Mouse (Mus musculus): ENCODE measurements around the gene Pdp2. TPM values are rescaled to one million over a fixed set of nuclear protein-coding genes. Genes with fewer than 3 reads are reported as not detected.
A peak's percentile ranks its signal among the peaks of the same experiment; 100 is the strongest.

Pdp2 gene
- 8.6 and 9.0 TPM in 2 replicates for polyA plus RNA-seq (2016; fragmentation: Nextera tagmentation; extraction: Ambion mirVana)

DNA sequence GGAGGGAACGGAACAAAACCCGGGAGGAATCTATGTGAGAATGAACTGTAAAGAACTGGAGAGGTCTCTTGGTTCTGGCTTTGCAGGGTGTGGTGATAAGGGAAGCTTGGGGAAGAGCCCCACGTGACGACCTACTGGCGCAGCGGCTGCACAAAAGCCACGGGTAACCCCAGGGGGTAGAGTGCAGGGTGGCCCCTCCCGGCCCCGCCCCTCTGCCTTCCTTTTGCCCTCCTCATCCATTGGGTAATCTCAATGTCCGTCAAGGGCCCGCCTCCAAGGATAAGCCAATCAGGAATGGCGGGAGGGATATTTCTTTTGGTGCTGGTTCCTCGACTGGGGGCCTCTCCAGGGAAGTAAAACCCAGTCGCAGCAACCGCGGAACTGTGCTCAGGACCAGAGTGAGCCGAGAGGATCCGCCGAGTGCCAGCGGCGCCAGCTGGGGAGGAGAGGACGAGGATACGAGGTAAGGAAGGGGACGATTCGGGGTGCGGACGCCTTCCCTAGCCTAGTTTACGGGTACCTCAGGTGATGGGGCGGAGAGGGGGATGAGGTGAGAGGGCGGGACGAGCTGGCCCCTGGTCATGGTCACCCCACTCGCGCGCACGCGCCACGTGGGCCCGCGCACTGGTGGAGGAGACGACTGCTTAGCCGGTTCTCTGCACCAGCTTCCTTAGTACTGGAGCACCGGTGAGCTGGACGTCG is at the start of gene Pdp2:
Gene Pdp2 (plus strand): TSS at position 319 of the 702 bp plus-strand sequence.
- Histone ChIP-seq H3K36me3 (peaks cover 26% of the 10 kb centered on the region), H3K9ac (peak within 1 kb of the TSS; percentile 75), H3K27ac (ENCODE audit: poor library complexity, severe bottlenecking) (peak within 1 kb of the TSS; percentile 74), H3K27me3 (replicated peaks) (no peaks in the 10 kb centered on the region), H3K9me3 (replicated peaks) (no peaks in the 10 kb centered on the region), H3K4me1 (replicated peaks) (peaks cover 14% of the 10 kb centered on the region), H3K4me2 (peak within 1 kb of the TSS; percentile 88), H3K4me3 (peak within 1 kb of the TSS; percentile 81)
- WGBS = under 1% methylated on average over 44 of the region's 44 CpGs
- peak; percentile 100 for ATAC-seq (ENCODE audit: insufficient number of reproducible peaks, low FRiP score)

DNA sequence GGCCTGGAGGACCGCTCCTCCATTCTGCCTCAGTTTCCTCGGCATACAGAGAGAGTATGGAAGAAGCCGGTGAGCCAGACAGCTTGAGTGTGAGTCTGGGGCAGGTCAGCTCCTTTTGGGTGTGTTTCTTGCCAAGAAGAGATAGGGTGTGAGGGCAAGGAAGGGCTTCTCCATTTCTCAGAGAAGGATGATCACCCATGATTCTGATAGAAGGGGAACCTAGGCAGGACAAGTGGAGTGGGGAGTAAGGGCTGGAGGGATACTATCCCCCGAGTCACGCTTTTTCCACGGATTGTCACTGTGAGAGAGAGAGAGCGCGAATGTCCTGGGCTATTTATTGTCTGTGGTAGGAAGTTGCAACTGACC is 49.8 kb upstream of the Pdp2 start:
- H3K27ac ChIP-seq (ENCODE audit: poor library complexity, severe bottlenecking) = no peak overlapping the region
- ATAC-seq (ENCODE audit: insufficient number of reproducible peaks, low FRiP score) = no peak
- H3K9ac ChIP-seq = peak overlapping the region; percentile 70
- H3K36me3 ChIP-seq = no peaks in the 10 kb centered on the region
- WGBS = 14% methylated on average over 8 of the region's 8 CpGs
- peak overlapping the region; percentile 59 for H3K4me3 ChIP-seq
- peak overlapping the region; percentile 97 for H3K4me2 ChIP-seq
- peaks cover 20% of the 10 kb centered on the region for H3K4me1 ChIP-seq (replicated peaks)
- H3K9me3 ChIP-seq (replicated peaks) = no peaks in the 10 kb centered on the region
- H3K27me3 ChIP-seq (replicated peaks) = peaks cover 62% of the 10 kb centered on the region

DNA sequence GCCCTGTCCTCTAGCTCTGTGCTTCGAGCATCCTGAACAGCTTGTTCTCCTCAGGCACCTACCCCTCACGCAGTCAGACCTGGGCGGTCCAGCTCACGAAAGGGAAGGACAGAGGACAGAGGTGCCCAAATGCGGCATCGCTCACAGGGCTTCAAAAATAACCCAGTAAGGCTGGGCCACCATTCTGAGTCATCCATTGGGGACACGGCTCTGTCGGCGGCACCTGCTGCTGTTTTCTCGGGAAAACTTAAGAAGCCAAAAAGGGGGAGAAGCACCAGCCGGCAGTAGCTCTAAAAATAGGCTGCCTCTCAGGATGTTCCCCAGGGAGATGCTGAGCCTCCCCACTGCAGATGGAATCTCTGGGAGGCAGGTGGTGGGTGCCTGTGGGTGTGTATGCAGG is 49.1 kb upstream of the Pdp2 start:
- H3K4me1 ChIP-seq (replicated peaks) = peaks cover 20% of the 10 kb centered on the region
- H3K27me3 ChIP-seq (replicated peaks) = peaks cover 62% of the 10 kb centered on the region
- H3K4me3 ChIP-seq = peak overlapping the region; percentile 11; the same call in 1 of the 2 replicates
- peak overlapping the region; percentile 97 for H3K4me2 ChIP-seq
- H3K36me3 ChIP-seq = no peaks in the 10 kb centered on the region
- no peak for ATAC-seq (ENCODE audit: insufficient number of reproducible peaks, low FRiP score)
- no peak overlapping the region for H3K27ac ChIP-seq (ENCODE audit: poor library complexity, severe bottlenecking)
- WGBS = 7% methylated on average over 11 of the region's 11 CpGs
- H3K9me3 ChIP-seq (replicated peaks) = no peaks in the 10 kb centered on the region
- no peak overlapping the region for H3K9ac ChIP-seq

DNA sequence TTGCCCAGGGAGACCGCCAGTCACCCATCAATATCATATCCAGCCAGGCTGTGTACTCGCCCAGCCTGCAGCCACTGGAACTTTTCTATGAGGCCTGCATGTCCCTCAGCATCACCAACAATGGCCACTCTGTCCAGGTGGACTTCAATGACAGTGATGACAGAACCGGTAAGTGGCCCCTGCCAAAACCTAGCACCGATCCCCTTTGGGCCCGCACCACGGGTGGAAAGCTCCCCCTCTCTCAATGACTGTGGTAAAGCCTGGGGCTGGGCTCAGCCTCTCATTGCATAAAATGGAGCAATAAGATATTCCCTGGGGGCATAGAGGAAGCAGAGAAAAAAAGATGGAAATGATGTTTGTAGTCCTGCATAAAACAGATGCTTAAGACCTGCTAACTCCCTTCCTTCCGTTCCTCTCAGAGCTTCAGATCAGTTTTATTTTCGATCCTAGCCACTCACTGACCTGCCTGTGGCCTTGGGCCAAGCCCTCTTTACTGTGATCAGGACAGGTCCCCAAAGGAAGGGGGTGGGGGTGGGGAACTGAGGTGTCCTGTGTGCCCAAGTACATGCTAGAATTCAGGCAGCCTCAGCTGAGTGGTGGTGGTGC is 47.7 kb upstream of the Pdp2 start:
- no peak overlapping the region for H3K4me3 ChIP-seq
- ATAC-seq (ENCODE audit: insufficient number of reproducible peaks, low FRiP score) = no peak

DNA sequence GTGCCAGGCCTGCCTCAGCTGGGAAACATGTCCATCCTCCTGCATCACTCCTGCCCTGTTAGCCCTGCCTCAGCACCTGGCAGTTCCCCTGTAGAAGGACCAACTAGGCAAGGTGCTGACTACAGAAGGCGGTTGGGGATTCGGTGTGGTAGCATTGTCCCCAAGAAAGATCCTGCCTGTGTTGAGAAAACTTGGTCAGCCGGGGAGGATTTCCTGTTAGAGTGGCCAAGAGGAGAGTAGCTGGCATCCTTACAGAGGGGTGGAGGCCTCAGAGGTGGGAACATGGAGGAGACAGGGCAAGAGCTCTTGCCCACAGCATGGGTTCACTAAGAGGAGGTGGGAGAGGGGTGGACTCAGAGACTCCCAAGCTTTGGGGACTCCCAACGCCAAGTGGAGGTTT is 36.1 kb upstream of the Pdp2 start:
- Histone ChIP-seq H3K4me2 (no peak overlapping the region), H3K4me1 (replicated peaks) (peaks cover 3% of the 10 kb centered on the region; the same call in 1 of the 2 replicates), H3K9ac (no peak overlapping the region), H3K27me3 (replicated peaks) (peaks cover 5% of the 10 kb centered on the region), H3K27ac (ENCODE audit: poor library complexity, severe bottlenecking) (no peak overlapping the region), H3K36me3 (no peaks in the 10 kb centered on the region), H3K4me3 (no peak overlapping the region), H3K9me3 (replicated peaks) (no peaks in the 10 kb centered on the region)
- 77% methylated on average over 4 of the region's 4 CpGs for WGBS
- no peak for ATAC-seq (ENCODE audit: insufficient number of reproducible peaks, low FRiP score)

More for the DNA sequence above, 47.7 kb upstream of the Pdp2 start:
- Histone ChIP-seq H3K27me3 (replicated peaks) (peaks cover 62% of the 10 kb centered on the region), H3K9ac (no peak overlapping the region), H3K27ac (ENCODE audit: poor library complexity, severe bottlenecking) (no peak overlapping the region), H3K36me3 (no peaks in the 10 kb centered on the region), H3K4me2 (no peak overlapping the region), H3K9me3 (replicated peaks) (no peaks in the 10 kb centered on the region), H3K4me1 (replicated peaks) (peaks cover 20% of the 10 kb centered on the region)
- 78% methylated on average over 8 of the region's 8 CpGs for WGBS

DNA sequence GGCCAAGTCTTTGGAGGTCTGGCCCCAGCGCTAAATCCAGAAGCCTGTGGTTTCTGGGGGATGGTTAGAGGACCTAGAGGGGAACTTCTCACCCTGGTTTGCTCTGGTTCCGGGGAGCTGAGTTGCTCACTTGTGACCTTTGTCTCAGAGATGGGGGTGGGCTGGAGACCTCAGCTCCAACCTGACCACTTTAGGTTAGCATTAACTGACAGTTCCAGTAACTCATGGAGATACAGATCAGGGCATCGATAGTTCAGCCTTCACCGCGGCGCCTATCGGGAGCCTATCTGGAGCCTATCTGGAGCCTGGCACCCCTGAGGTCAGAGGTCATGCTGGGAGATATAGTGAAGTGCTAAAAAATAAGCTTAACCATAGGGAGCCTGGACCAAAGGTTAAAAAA is 34.0 kb upstream of the Pdp2 start:
- 43% methylated on average over 7 of the region's 7 CpGs for WGBS
- ATAC-seq (ENCODE audit: insufficient number of reproducible peaks, low FRiP score) = no peak
- no peaks in the 10 kb centered on the region for H3K36me3 ChIP-seq

DNA sequence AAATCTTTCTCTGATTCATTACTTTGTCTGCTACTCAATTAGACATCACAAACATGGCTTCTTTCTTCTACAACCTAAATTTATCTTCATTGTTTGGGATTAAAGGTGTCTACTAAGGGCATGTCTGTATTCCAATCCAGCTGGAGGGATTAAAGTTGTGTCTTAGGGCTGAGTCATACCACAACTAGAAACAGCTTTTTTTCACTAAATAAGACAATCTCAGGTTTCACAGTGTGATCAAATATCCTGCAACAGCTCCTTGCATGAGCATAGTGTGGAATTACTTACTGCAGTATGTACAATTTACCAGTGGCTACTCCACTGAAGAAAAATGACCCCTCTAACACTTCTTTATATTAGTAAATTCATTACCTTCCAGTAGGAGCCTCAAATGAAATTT is 30.5 kb upstream of the Pdp2 start:
- no peaks in the 10 kb centered on the region for H3K36me3 ChIP-seq
- H3K4me3 ChIP-seq = no peak overlapping the region
- H3K27me3 ChIP-seq (replicated peaks) = peaks cover 5% of the 10 kb centered on the region
- no peak overlapping the region for H3K9ac ChIP-seq
- H3K4me2 ChIP-seq = no peak overlapping the region
- no peak for ATAC-seq (ENCODE audit: insufficient number of reproducible peaks, low FRiP score)
- peaks cover 5% of the 10 kb centered on the region; the same call in 1 of the 2 replicates for H3K4me1 ChIP-seq (replicated peaks)
- H3K9me3 ChIP-seq (replicated peaks) = no peaks in the 10 kb centered on the region
- no peak overlapping the region for H3K27ac ChIP-seq (ENCODE audit: poor library complexity, severe bottlenecking)

More for the DNA sequence above, 34.0 kb upstream of the Pdp2 start:
- H3K4me1 ChIP-seq (replicated peaks) = no peaks in the 10 kb centered on the region
- H3K9ac ChIP-seq = no peak overlapping the region
- H3K4me3 ChIP-seq = no peak overlapping the region
- no peak overlapping the region for H3K4me2 ChIP-seq
- no peaks in the 10 kb centered on the region for H3K9me3 ChIP-seq (replicated peaks)
- H3K27ac ChIP-seq (ENCODE audit: poor library complexity, severe bottlenecking) = no peak overlapping the region
- H3K27me3 ChIP-seq (replicated peaks) = peaks cover 5% of the 10 kb centered on the region

DNA sequence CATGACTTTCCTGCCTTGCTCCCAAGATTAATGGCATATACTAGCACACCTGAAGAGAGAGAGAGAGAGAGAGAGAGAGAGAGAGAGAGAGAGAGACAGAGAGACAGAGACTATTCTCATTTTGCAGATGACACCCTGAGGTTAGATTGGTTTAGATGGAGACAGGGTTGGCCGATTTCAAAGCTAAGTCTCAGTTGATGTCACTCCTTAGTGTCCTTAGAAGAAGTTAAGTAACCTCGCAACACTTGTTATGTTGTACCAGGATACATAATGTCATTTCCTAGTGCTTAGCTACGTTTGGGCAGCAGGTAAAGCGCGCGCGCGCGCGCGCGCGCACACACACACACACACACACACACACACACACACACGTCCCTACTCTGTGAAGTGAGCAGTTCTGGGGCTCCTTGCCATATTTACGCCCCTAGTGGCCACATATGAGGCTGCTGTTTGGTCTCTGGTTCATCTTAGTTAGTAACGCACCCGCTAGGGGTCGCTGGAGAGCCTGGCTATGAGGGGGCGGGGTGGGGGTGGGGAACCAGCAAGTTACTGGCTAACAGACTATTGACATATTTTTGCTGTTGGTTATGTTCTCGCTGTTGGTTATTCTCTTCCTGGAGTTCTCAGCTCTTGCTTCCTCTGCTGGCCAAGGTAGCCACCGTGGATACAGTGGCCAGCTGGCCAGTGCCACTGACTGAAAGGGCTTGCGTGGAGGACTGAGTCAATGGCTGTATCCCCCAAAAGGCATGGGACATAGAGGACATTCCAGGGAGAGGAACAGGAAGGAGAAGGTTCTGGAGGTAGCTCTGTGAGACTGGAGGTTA is 26.4 kb upstream of the Pdp2 start:
- peak; percentile 77 for ATAC-seq (ENCODE audit: insufficient number of reproducible peaks, low FRiP score)
- Histone ChIP-seq H3K4me3 (no peak overlapping the region; the same call in 1 of the 2 replicates), H3K27ac (ENCODE audit: poor library complexity, severe bottlenecking) (no peak overlapping the region), H3K4me1 (replicated peaks) (peaks cover 8% of the 10 kb centered on the region; the same call in 1 of the 2 replicates), H3K9me3 (replicated peaks) (no peaks in the 10 kb centered on the region), H3K4me2 (peak overlapping the region; percentile 53), H3K36me3 (no peaks in the 10 kb centered on the region), H3K9ac (no peak overlapping the region), H3K27me3 (replicated peaks) (no peaks in the 10 kb centered on the region)
- WGBS = 18% methylated on average over 22 of the region's 22 CpGs

DNA sequence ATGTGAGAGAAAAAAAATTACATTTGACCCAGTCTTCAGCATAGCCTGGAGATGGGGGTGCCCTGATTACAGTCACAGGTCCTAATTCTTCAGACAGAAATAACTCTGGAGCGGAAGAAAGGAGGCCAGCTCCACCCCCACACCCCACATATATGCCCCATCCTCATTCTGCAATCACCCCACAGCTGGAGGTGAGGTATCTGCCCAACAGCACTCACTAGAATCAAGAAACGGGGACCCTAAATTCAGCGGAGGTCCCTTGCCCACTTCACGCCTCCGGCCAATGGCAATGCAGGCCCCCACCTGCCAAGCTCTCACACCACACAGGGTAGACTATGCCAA is 25.8 kb upstream of the Pdp2 start:
- H3K36me3 ChIP-seq = no peaks in the 10 kb centered on the region
- no peaks in the 10 kb centered on the region for H3K27me3 ChIP-seq (replicated peaks)
- H3K27ac ChIP-seq (ENCODE audit: poor library complexity, severe bottlenecking) = no peak overlapping the region
- H3K4me2 ChIP-seq = no peak overlapping the region
- no peaks in the 10 kb centered on the region for H3K9me3 ChIP-seq (replicated peaks)
- H3K4me1 ChIP-seq (replicated peaks) = peaks cover 8% of the 10 kb centered on the region; the same call in 1 of the 2 replicates
- 86% methylated on average over 5 of the region's 5 CpGs for WGBS
- H3K9ac ChIP-seq = no peak overlapping the region
- no peak overlapping the region for H3K4me3 ChIP-seq
- ATAC-seq (ENCODE audit: insufficient number of reproducible peaks, low FRiP score) = 0 out of 2 replicates have a peak, but pooled peaks have one; percentile 15

DNA sequence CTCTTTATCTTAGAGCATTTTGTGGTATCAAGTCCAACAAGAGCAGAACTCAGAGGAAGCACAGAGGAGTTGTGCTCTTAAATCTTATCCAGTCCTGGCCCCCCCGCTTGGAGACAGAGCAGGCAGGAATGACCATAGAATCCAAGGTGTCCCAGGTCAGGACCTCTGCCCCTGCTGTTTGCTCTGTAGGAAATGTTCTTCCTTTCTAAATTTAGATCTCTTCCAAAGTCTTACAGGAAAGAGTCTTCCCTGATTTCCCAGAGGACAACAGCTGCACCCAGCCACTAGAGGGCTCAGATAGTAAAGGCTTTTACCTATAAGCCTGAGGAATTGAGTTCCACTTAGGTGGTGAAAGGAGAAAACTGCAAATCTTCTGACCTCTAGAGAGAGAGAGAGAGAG is 21.7 kb upstream of the Pdp2 start:
- H3K36me3 ChIP-seq = no peaks in the 10 kb centered on the region
- H3K27ac ChIP-seq (ENCODE audit: poor library complexity, severe bottlenecking) = no peak overlapping the region
- no peaks in the 10 kb centered on the region for H3K9me3 ChIP-seq (replicated peaks)
- H3K4me3 ChIP-seq = no peak overlapping the region
- no peaks in the 10 kb centered on the region for H3K27me3 ChIP-seq (replicated peaks)
- WGBS = 22% methylated on average over 1 of the region's 1 CpGs
- no peak for ATAC-seq (ENCODE audit: insufficient number of reproducible peaks, low FRiP score)
- no peak overlapping the region for H3K4me2 ChIP-seq
- peaks cover 6% of the 10 kb centered on the region; the same call in 1 of the 2 replicates for H3K4me1 ChIP-seq (replicated peaks)
- H3K9ac ChIP-seq = no peak overlapping the region
